Mouse (Mus musculus): ENCODE data around the gene Trpm6. TPM values are rescaled to one million over a fixed set of nuclear protein-coding genes. Genes with fewer than 3 reads are reported as not detected.

The Trpm6 gene
- polyA plus RNA-seq, 1 experiment from 2014 or later: 0.19 TPM

DNA sequence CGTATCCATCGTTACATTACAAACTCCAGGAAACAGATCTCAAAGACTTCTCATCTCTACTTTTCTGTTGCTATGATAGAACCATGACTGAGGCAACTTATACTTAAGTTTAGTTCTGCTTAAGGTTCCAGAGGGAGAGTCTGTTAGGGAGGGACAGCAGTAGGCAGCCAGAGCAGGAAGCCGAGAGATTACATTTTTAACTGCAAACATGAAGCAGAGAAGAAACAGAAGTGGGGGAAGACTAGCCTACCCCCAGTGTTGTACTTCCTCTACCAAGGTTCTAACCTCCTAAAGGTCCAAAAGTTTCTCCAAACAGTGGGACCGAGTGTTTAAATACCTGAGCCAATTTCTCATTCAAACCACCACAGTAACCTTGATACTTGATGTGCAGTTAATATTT, 13.9 kb upstream of the Trpm6 start:
- ATAC-seq: no peak
- Histone ChIP-seq H3K27ac (no peak overlapping the region), H3K27me3 (no peaks in the 10 kb centered on the region), H3K4me2 (no peak overlapping the region), H3K36me3 (ENCODE audit: poor library complexity, severe bottlenecking) (no peaks in the 10 kb centered on the region), H3K9ac (no peak overlapping the region), H3K9me3 (replicated peaks) (no peaks in the 10 kb centered on the region), H3K4me3 (no peak overlapping the region), H3K4me1 (no peaks in the 10 kb centered on the region)
- WGBS: 93% methylated on average over 4 of the region's 4 CpGs

DNA sequence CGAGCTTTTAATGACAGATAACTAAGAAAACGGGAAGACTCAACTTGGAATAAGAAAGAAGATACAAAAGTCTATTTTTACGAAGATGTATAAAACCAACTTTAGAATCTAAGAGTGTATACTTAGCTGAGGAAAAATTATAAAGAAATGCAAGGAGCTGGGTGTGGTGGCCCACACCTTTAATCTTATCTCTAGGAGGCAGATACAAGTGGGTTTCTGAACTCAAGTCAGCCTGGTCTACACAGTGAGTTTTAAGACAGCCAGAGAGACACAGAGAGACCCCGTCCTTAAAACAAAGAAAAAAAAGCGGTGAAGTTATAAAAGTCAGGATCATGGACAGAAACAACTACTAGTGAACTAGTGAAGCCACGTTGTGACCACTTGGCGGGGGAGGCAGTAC, 10.6 kb upstream of the Trpm6 start:
- Histone ChIP-seq H3K9me3 (replicated peaks) (no peaks in the 10 kb centered on the region), H3K27ac (no peak overlapping the region), H3K4me1 (no peaks in the 10 kb centered on the region), H3K4me2 (no peak overlapping the region), H3K9ac (no peak overlapping the region), H3K4me3 (no peak overlapping the region), H3K36me3 (ENCODE audit: poor library complexity, severe bottlenecking) (no peaks in the 10 kb centered on the region), H3K27me3 (no peaks in the 10 kb centered on the region)
- 86% methylated on average over 7 of the region's 7 CpGs for WGBS
- no peak for ATAC-seq

DNA sequence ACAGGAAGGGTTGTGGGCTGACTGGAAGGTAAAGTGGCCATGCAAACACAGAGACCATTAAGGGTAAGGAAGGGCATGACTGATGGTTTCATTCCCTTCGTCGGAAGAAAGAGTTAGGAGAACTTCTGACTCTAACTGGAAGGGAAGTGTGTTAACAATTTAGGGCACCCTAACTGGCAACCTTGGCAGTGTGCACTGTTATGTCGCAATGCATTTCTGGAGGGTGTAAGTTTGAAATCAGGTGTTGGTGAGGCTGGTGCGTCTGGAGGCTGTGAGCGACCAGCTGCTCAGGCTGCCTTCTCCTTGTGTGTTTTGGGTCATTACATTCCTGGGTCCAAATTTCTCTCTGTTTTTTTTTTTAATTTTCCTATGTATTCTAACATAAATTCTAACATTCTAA, 5.8 kb upstream of the Trpm6 start:
- Histone ChIP-seq H3K36me3 (ENCODE audit: poor library complexity, severe bottlenecking) (no peaks in the 10 kb centered on the region), H3K4me2 (no peak overlapping the region), H3K27me3 (no peaks in the 10 kb centered on the region), H3K9ac (no peak overlapping the region), H3K27ac (no peak overlapping the region), H3K9me3 (replicated peaks) (no peaks in the 10 kb centered on the region), H3K4me1 (no peaks in the 10 kb centered on the region), H3K4me3 (no peak overlapping the region)
- ATAC-seq: no peak
- 85% methylated on average over 5 of the region's 5 CpGs for WGBS

DNA sequence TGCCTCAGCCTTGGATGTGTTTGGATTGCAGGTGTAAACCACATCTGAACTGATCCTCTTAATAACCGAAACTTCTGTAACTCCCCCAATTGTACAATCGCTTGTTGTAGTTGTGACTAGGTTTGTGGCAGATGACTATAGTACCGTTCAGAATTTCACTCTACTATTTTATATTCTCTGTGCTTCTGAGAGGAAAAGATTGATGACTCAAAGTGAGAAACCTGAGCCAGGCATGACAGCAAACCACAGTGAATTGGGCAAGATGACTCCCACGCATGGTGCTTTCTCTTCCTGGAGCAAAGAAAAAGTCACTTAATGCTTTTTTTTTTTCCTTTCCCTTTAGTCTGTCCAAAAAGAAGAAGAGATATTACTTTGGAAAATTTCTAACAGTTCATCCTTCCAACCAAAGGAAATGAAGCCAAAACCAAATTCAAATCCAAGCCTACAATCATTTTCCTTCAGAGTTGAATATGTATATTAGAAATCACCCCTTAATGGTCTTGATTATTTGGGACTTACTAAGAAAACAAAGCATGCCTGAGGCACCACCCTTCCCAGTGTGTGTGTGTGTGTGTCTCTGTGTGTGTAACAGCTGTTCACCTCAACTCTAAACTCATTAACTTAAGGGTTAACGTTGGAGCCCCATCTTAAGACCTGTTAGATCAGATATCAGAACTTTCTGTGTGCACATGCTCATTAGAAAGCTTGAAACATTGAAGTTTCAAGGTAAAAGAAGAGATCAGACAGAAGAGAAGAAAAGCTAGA, 3.0 kb upstream of the Trpm6 start:
- Histone ChIP-seq H3K4me2 (no peak overlapping the region), H3K4me3 (no peak overlapping the region), H3K27ac (no peak overlapping the region), H3K27me3 (peaks cover 16% of the 10 kb centered on the region; the same call in 1 of the 2 replicates), H3K4me1 (peaks cover 7% of the 10 kb centered on the region; the same call in 1 of the 2 replicates), H3K9ac (no peak overlapping the region), H3K9me3 (replicated peaks) (no peaks in the 10 kb centered on the region), H3K36me3 (ENCODE audit: poor library complexity, severe bottlenecking) (no peaks in the 10 kb centered on the region)
- 93% methylated on average over 5 of the region's 5 CpGs for WGBS
- ATAC-seq: no peak

DNA sequence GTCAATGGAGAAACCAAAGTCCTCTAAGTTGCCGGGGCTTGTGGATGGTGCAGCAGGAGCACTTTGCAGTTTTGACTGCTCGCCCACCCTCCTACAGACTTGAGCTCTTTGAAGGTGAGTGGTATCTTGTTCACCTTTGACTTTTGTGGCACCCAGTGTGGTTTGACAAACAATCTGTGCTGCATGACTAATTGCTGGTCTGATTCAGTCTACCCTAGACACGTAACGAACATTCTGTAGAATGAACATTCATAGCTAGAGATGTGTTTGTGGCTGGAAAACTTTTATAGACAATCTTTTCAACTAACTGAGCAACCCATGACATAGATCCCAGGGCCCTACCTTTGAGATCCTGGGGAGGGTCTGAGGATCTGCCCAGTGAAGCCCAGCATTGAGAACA, 2.4 kb upstream of the Trpm6 start:
- no peaks in the 10 kb centered on the region for H3K9me3 ChIP-seq (replicated peaks)
- no peak overlapping the region for H3K27ac ChIP-seq

DNA sequence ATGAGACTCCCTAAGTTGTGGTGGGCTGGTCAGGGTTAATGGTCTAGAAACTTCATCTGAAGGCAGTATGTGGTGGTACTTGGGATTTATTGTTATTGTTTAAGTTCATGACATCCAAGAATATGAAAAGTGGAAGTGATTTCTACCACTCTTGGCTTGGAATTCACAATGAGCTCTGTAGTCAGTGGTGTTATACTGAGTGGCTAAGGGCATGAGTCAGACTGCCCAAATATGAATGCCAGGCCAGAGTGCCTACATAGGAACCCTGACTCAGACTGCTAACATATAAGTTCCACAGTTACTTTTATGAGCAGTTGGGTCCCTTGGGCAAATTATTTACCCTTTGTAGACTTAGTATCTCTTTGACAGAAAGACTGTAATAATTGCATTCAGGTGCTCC, 7.4 kb downstream of the Trpm6 start:
- no peak overlapping the region for H3K27ac ChIP-seq
- no peak overlapping the region for H3K4me2 ChIP-seq
- H3K9me3 ChIP-seq (replicated peaks): no peaks in the 10 kb centered on the region
- no peak overlapping the region for H3K9ac ChIP-seq
- H3K4me3 ChIP-seq: no peak overlapping the region
- H3K4me1 ChIP-seq: no peaks in the 10 kb centered on the region
- no peaks in the 10 kb centered on the region for H3K36me3 ChIP-seq (ENCODE audit: poor library complexity, severe bottlenecking)
- no peak for ATAC-seq
- no peaks in the 10 kb centered on the region for H3K27me3 ChIP-seq

More for the DNA sequence above, 2.4 kb upstream of the Trpm6 start:
- Histone ChIP-seq H3K27me3 (peaks cover 16% of the 10 kb centered on the region; the same call in 1 of the 2 replicates), H3K4me3 (no peak overlapping the region), H3K4me2 (no peak overlapping the region), H3K4me1 (peaks cover 7% of the 10 kb centered on the region; the same call in 1 of the 2 replicates), H3K9ac (no peak overlapping the region), H3K36me3 (ENCODE audit: poor library complexity, severe bottlenecking) (no peaks in the 10 kb centered on the region)
- ATAC-seq: no peak
- 96% methylated on average over 4 of the region's 4 CpGs for WGBS

DNA sequence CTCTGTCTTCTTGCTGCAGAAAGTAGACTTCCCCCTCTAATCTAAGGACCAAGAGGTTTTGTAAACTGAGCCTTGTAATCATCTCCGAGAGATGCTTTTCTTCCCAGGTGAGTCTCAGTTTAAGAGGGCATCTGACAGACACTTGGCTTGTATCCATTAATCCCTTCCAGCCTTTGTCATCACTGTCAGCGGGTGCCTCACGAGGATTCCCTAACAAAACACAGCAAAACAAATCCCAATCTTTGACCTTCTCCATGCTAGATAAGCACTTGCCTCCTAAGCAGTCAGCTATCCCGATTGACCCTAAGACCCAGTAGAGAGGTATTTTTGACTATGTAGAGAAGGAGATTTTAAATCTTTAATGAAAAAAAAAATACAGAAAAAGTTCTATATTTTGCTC, 7.9 kb downstream of the Trpm6 start:
- 59% methylated on average over 4 of the region's 4 CpGs for WGBS
- H3K4me1 ChIP-seq: no peaks in the 10 kb centered on the region
- H3K4me3 ChIP-seq: no peak overlapping the region
- no peak for ATAC-seq
- H3K27me3 ChIP-seq: no peaks in the 10 kb centered on the region
- no peak overlapping the region for H3K9ac ChIP-seq
- H3K9me3 ChIP-seq (replicated peaks): no peaks in the 10 kb centered on the region
- no peak overlapping the region for H3K27ac ChIP-seq
- H3K36me3 ChIP-seq (ENCODE audit: poor library complexity, severe bottlenecking): no peaks in the 10 kb centered on the region
- no peak overlapping the region for H3K4me2 ChIP-seq

DNA sequence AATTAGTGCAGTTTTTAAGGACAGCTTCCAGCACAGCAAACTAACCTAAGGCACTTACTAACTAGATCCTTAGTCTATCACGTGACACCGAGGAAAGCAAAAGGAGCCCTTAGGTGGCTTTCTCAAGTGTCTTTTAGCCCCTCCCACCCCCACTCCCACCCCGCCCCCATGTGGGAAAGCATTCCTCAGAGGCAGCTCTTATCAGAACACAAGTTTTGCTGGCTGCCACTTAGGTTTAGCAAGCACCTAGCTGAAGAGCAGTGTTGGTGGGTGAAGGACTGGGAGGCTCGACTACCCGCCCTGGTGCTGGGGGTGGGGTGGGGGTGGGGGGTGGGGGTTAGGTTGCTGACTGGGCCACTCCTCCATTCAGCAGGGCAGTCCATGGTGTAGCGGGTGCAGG, 8.5 kb downstream of the Trpm6 start:
- WGBS: 39% methylated on average over 6 of the region's 6 CpGs
- ATAC-seq: no peak; the same call in 1 of the 2 replicates

DNA sequence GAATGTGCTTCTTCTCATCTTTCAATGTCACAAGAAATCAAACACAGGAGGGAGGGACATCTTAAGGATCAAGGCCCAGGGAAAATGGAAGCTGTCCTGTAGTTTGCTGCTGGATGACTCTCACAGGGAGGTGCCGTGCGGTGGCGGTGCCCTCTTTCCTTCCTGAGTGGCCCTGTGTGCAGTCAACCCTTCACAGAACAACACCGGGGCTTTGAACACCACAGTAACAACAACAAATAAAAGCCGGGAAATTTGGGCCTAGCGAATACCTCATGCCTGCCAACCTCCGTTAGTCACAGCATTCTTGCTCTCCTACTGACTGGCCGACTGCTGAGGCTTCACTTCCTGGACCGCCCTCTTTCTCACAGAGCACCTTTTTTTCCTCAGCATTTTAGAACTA, 9.1 kb downstream of the Trpm6 start:
- Histone ChIP-seq H3K36me3 (ENCODE audit: poor library complexity, severe bottlenecking) (no peaks in the 10 kb centered on the region), H3K4me1 (no peaks in the 10 kb centered on the region), H3K9me3 (replicated peaks) (no peaks in the 10 kb centered on the region), H3K4me3 (no peak overlapping the region), H3K27me3 (no peaks in the 10 kb centered on the region), H3K4me2 (no peak overlapping the region), H3K9ac (no peak overlapping the region), H3K27ac (no peak overlapping the region)
- WGBS: 26% methylated on average over 9 of the region's 9 CpGs
- no peak for ATAC-seq

More for the DNA sequence above, 8.5 kb downstream of the Trpm6 start:
- no peaks in the 10 kb centered on the region for H3K27me3 ChIP-seq
- no peak overlapping the region for H3K9ac ChIP-seq
- no peak overlapping the region for H3K4me2 ChIP-seq
- H3K27ac ChIP-seq: no peak overlapping the region
- H3K4me3 ChIP-seq: no peak overlapping the region
- H3K36me3 ChIP-seq (ENCODE audit: poor library complexity, severe bottlenecking): no peaks in the 10 kb centered on the region
- H3K9me3 ChIP-seq (replicated peaks): no peaks in the 10 kb centered on the region
- no peaks in the 10 kb centered on the region for H3K4me1 ChIP-seq

DNA sequence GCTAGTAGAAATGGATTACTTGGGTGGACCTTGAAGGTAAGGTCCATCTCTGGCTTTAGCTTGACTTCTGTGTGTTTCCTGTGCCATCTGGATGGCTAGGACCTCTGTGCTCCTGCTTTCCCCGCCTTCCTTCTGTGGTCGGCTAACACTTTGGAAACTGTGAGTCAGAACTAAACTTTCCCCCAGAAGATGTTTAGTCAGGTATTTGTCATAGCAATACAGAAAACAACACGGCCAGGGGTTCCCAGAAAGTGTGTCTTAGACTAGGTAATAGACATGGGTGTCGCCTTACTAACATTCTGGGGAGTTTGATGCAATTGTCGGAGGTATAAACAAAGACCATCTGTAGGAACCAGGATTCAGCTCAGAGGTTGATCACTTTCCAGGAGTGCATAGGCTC, 16.6 kb downstream of the Trpm6 start:
- H3K36me3 ChIP-seq (ENCODE audit: poor library complexity, severe bottlenecking): no peaks in the 10 kb centered on the region
- H3K9me3 ChIP-seq (replicated peaks): no peaks in the 10 kb centered on the region
- no peaks in the 10 kb centered on the region for H3K27me3 ChIP-seq
- no peak overlapping the region for H3K9ac ChIP-seq
- no peak overlapping the region for H3K27ac ChIP-seq
- H3K4me1 ChIP-seq: no peaks in the 10 kb centered on the region
- no peak overlapping the region for H3K4me3 ChIP-seq
- ATAC-seq: no peak
- no peak overlapping the region for H3K4me2 ChIP-seq
- 89% methylated on average over 5 of the region's 5 CpGs for WGBS

DNA sequence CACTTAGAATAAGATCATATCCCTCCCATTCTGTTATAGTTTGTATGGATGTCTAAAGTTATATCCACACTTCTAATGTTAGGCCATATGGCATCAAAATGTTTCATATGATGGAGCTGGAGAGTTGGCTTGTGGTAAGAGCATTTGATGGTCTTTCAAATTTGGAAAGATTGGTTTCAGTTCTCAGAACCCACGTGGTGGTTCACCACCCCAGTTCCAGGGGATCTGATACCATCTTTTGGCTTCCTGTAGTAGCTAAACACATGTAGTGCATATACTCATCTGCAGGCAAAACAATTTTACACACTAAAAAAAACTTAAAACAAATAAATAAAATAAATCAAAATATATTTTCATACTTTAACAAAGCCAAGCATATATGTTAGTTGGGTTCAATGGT, 21.3 kb downstream of the Trpm6 start:
- no peaks in the 10 kb centered on the region for H3K27me3 ChIP-seq
- no peak overlapping the region for H3K4me3 ChIP-seq
- ATAC-seq: no peak
- H3K27ac ChIP-seq: no peak overlapping the region
- H3K9ac ChIP-seq: no peak overlapping the region
- no peaks in the 10 kb centered on the region for H3K9me3 ChIP-seq (replicated peaks)
- 72% methylated on average over 1 of the region's 1 CpGs for WGBS
- no peaks in the 10 kb centered on the region for H3K36me3 ChIP-seq (ENCODE audit: poor library complexity, severe bottlenecking)
- no peaks in the 10 kb centered on the region for H3K4me1 ChIP-seq
- H3K4me2 ChIP-seq: no peak overlapping the region

DNA sequence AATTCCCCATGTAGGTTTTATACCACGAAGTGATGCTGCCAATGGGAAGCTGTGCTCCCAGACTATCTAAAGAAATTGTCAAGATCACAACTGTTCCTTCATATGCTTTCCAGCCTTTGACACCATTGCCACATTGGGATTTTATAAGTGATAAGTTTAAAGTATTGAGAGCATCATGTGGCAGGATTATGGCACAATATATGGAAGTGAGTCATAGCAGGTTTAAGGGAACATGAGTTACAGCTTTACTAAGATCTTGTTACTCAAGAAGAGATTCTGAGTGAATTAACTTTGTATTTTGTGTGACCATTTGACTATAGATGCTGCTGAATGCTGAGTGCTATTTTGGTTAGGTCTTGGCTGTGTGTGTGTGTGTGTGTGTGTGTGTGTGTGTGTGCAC, 21.8 kb downstream of the Trpm6 start:
- WGBS: 88% methylated on average over 1 of the region's 1 CpGs
- Histone ChIP-seq H3K4me3 (no peak overlapping the region), H3K4me1 (no peaks in the 10 kb centered on the region), H3K9ac (no peak overlapping the region), H3K36me3 (ENCODE audit: poor library complexity, severe bottlenecking) (no peaks in the 10 kb centered on the region), H3K27ac (no peak overlapping the region), H3K4me2 (no peak overlapping the region), H3K9me3 (replicated peaks) (no peaks in the 10 kb centered on the region), H3K27me3 (no peaks in the 10 kb centered on the region)
- ATAC-seq: no peak

DNA sequence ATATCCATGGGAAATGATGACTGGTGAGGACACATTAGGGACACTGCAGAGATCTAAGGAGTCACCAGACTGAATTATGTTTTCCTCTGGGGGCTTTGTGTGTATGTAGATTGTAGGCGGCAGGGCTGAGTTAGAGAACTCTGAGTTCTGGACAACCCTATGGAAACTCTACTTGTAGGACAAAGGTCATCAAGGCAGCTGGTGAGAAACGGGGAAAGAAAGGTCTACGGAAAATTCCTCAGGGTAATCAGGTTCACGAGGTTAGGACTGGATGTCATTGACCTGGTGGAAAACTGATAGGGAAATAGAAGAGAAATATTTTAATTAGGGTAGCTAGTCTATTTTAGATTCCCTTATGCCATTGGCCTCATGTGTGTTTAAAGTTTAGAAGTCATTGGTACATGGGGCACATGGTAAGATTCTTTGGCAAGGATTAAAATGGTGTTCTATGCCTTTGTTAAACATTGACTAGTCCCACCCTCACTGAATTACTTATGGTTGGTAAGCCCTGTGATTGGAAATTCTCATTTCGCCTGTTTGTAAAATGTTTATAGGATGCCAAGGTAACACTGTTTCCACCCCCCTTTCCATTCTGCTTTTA, 23.2 kb downstream of the Trpm6 start:
- Histone ChIP-seq H3K27me3 (no peaks in the 10 kb centered on the region), H3K9ac (no peak overlapping the region), H3K36me3 (ENCODE audit: poor library complexity, severe bottlenecking) (no peaks in the 10 kb centered on the region), H3K27ac (no peak overlapping the region), H3K9me3 (replicated peaks) (no peaks in the 10 kb centered on the region), H3K4me2 (no peak overlapping the region), H3K4me3 (no peak overlapping the region), H3K4me1 (no peaks in the 10 kb centered on the region)
- no peak for ATAC-seq
- 94% methylated on average over 5 of the region's 5 CpGs for WGBS

All from forebrain, embryonic 13.5 days (tissue).